Mouse (Mus musculus) liver, postnatal 0 days (tissue): ENCODE data around the gene Ppil2. TPM values are rescaled to one million over a fixed set of nuclear protein-coding genes. Genes with fewer than 3 reads are reported as not detected.

Source experiments
- ATAC-seq: fragments of 200-750 bp; cut with Nextera tagmentation; 2 replicates; pipeline ENCODE4 v1.8.0; 2017; ENCODE audit warnings: mild to moderate bottlenecking, moderate library complexity
- DNase-seq: peaks from one replicate; pipeline ENCODE4 v3.0.0-alpha.2; 2016
- H3K27ac ChIP-seq: fragments of 300-500 bp; sonication (generic); 2 replicates; pipeline ENCODE4 v1.5.1; 2014; ENCODE audit warnings: antibody characterized with exemption, moderate library complexity, mild to moderate bottlenecking, low read depth
- H3K27me3 ChIP-seq: fragments of 300-500 bp; sonication (generic); 2 replicates; pipeline ENCODE4 v1.6.1; 2014; ENCODE audit warnings: low read length, control low read depth, mixed read lengths; ENCODE audit not compliant: insufficient read depth
- H3K36me3 ChIP-seq: fragments of 300-500 bp; sonication (generic); replicated peaks from 2 replicates; pipeline ENCODE4 v1.6.1; 2014; ENCODE audit warnings: mild to moderate bottlenecking, control low read depth, low read length, moderate library complexity, mixed read lengths; ENCODE audit not compliant: insufficient read depth
- H3K4me1 ChIP-seq: fragments of 300-500 bp; sonication (generic); 2 replicates; pipeline ENCODE4 v1.6.1; 2014; ENCODE audit warnings: antibody characterized with exemption, mild to moderate bottlenecking, control low read depth; ENCODE audit not compliant: insufficient read depth
- H3K4me2 ChIP-seq: fragments of 300-500 bp; sonication (generic); 2 replicates; pipeline ENCODE4 v1.6.1; 2014; ENCODE audit warnings: low read depth, mild to moderate bottlenecking, low read length, moderate library complexity, mixed read lengths
- H3K4me3 ChIP-seq: fragments of 300-500 bp; sonication (generic); 2 replicates; pipeline ENCODE4 v1.5.1; 2014; ENCODE audit warnings: low read depth, low read length
- H3K9ac ChIP-seq: fragments of 300-500 bp; sonication (generic); replicated peaks from 2 replicates; pipeline ENCODE4 v1.6.1; 2014; ENCODE audit warnings: mild to moderate bottlenecking, moderate library complexity
- H3K9me3 ChIP-seq: fragments of 300-500 bp; sonication (generic); 2 replicates; pipeline ENCODE4 v1.6.1; 2016; ENCODE audit warnings: mild to moderate bottlenecking, control low read depth, low read length, mixed read lengths
- CTCF ChIP-seq: sonication (generic); IDR thresholded peaks from 2 replicates; pipeline ENCODE4 v1.5.1; 2016; ENCODE audit warnings: antibody characterized with exemption, low read depth
- EP300 ChIP-seq: IDR thresholded peaks from 2 replicates; pipeline ENCODE4 v1.6.1; 2016; ENCODE audit warnings: antibody characterized with exemption, low read depth, mild to moderate bottlenecking
- WGBS: fragments of 180-500 bp; shearing (Covaris S2); extraction: QIAGEN DNeasy Blood & Tissue Kit; methylation state at CpG from one replicate; pipeline ENCODE4 v1.1.7; 2014; ENCODE audit not compliant: insufficient replicate concordance; 5-methylcytosine and 5-hydroxymethylcytosine counted together
- microRNA counts: library from miRNA; unstranded; fragments of <30 nt; microRNA quantifications from one replicate; lab custom pipeline; 2015
- microRNA-seq: library from miRNA; unstranded; fragments of <30 nt; microRNA quantifications from one replicate; pipeline ENCODE4, GENCODE M21; 2016
- polyA plus RNA-seq: library from polyadenylated mRNA; unstranded; fragments of >200 nt; fragmentation: Nextera tagmentation; extraction: Ambion mirVana; gene quantifications from 2 replicates; pipeline ENCODE4 v1.2.1, GENCODE M21; 2015

The Ppil2 gene
- polyA plus RNA-seq, 1 experiment from 2014 or later: 32.6 TPM

DNA sequence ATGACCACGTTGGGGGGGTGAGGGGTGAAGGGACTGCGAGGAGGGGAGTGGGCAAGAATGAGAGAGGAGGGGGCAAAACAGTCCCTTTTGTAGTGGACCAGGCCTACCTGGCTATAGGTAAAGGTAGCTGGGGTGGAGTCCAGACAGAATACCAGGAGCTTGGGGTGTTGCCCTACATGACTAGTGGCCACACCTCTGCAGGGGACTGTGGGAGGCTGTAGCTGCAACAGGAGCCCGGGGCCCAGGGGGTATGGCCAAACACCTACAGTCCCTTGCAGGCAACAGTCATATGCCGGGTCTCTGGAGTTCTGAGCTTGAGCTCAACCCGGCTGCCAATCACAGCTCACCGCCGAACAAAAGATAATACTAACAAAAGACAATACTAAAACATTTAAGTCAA lies 59.0 kb downstream of the Ppil2 start:
- H3K4me1 ChIP-seq: no peaks in the 10 kb centered on the region
- no peak overlapping the region for H3K27ac ChIP-seq
- ATAC-seq (no peak), DNase-seq (no peak)
- no peak overlapping the region for H3K9ac ChIP-seq
- H3K4me2 ChIP-seq: no peak overlapping the region
- WGBS: 71% methylated on average over 7 of the region's 7 CpGs
- H3K36me3 ChIP-seq: peaks cover 17% of the 10 kb centered on the region
- H3K4me3 ChIP-seq: no peak overlapping the region
- no peaks in the 10 kb centered on the region for H3K27me3 ChIP-seq
- no peak for TF ChIP-seq CTCF
- TF ChIP-seq EP300: no peak
- no peaks in the 10 kb centered on the region for H3K9me3 ChIP-seq

DNA sequence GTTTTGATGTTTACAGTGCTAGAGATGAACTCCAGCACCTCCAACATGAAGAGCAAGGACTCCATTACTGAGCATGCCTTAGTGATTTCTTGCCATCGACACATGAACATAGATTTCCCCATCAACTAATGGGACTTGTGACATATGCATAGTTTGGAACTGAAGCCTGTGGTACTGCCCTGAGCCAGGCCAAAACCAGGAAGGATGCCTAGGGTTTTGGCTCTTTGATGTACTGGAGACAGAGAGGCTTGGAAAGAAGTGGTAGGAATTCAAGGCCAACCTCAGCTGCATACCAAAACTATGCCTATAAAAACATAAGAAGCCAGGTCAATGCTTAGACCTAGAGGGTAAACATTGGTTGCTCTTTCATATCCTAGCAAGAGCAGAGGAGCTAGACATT lies 61.2 kb downstream of the Ppil2 start:
- DNase-seq (no peak), ATAC-seq (no peak)
- Histone ChIP-seq H3K27ac (no peak overlapping the region), H3K4me1 (no peaks in the 10 kb centered on the region), H3K9me3 (no peaks in the 10 kb centered on the region), H3K4me3 (no peak overlapping the region), H3K4me2 (no peak overlapping the region), H3K27me3 (no peaks in the 10 kb centered on the region), H3K36me3 (peaks cover 31% of the 10 kb centered on the region), H3K9ac (no peak overlapping the region)
- TF ChIP-seq CTCF (no peak), EP300 (no peak)
- 90% methylated on average over 1 of the region's 1 CpGs for WGBS

- no peak for DNase-seq
- no peak overlapping the region for H3K4me2 ChIP-seq
- no peak overlapping the region for H3K27ac ChIP-seq
- WGBS: 75% methylated on average over 3 of the region's 3 CpGs
- H3K27me3 ChIP-seq: no peaks in the 10 kb centered on the region
- no peak for ATAC-seq
- H3K9ac ChIP-seq: no peak overlapping the region
- H3K9me3 ChIP-seq: no peaks in the 10 kb centered on the region
- TF ChIP-seq CTCF (no peak), EP300 (no peak)
- no peak overlapping the region for H3K4me3 ChIP-seq
- H3K4me1 ChIP-seq: no peaks in the 10 kb centered on the region
- peaks cover 63% of the 10 kb centered on the region for H3K36me3 ChIP-seq
These were observed 65.8 kb downstream of the Ppil2 start for GRCm38 (mm10) chr16:17045287-17045686.

DNA sequence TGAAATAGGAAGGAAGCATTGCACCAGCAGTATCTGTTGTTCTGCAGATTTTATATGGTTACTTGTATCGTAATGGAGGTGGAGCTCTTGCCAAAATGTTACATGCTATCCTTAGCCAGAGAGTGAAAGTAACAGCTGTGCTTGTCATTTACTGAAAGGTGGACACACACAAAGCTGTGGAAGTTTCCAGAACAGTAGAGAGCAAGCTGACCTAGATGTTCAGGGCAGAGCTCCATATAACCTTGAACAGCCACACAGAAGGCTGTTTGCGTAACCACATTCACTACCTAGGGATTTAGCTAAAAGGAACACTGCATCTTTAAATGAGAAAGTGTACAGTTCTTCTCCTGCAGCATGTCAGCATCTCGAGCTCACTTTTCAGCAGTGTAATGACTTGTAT lies 66.7 kb downstream of the Ppil2 start:
- H3K9ac ChIP-seq: no peak overlapping the region
- TF ChIP-seq CTCF (no peak), EP300 (no peak)
- WGBS: 82% methylated on average over 3 of the region's 3 CpGs
- H3K4me2 ChIP-seq: no peak overlapping the region
- no peak overlapping the region for H3K27ac ChIP-seq
- H3K27me3 ChIP-seq: no peaks in the 10 kb centered on the region
- DNase-seq (no peak), ATAC-seq (no peak)
- H3K4me1 ChIP-seq: no peaks in the 10 kb centered on the region
- no peak overlapping the region for H3K4me3 ChIP-seq
- no peaks in the 10 kb centered on the region for H3K9me3 ChIP-seq
- H3K36me3 ChIP-seq: peaks cover 71% of the 10 kb centered on the region

DNA sequence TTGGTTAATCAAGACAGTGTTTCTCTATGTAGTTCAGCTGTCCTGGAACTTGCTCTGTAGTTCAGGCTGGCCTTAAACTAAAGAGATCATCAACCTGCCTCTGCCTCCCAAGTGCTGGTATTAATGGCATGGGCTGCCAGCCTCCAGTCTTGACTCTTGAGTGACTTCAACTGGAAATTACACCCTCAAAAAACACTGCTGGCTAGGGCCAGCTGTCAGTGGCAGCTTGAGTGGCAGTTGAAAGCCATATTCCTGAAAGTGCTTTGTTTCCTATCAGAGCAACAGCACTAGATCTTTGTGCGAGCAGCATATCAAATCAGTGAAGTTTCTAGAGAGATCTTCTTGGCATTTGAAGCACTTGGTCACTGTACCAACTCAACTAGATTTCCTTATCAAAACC lies 69.6 kb downstream of the Ppil2 start:
- H3K4me2 ChIP-seq: no peak overlapping the region
- no peaks in the 10 kb centered on the region for H3K4me1 ChIP-seq
- no peak for TF ChIP-seq EP300
- TF ChIP-seq CTCF: no peak
- H3K4me3 ChIP-seq: no peak overlapping the region
- DNase-seq (no peak), ATAC-seq (no peak)
- no peak overlapping the region for H3K27ac ChIP-seq
- H3K36me3 ChIP-seq: peaks cover 77% of the 10 kb centered on the region
- H3K27me3 ChIP-seq: no peaks in the 10 kb centered on the region
- no peak overlapping the region for H3K9ac ChIP-seq
- no peaks in the 10 kb centered on the region for H3K9me3 ChIP-seq
- 98% methylated on average over 1 of the region's 1 CpGs for WGBS

DNA sequence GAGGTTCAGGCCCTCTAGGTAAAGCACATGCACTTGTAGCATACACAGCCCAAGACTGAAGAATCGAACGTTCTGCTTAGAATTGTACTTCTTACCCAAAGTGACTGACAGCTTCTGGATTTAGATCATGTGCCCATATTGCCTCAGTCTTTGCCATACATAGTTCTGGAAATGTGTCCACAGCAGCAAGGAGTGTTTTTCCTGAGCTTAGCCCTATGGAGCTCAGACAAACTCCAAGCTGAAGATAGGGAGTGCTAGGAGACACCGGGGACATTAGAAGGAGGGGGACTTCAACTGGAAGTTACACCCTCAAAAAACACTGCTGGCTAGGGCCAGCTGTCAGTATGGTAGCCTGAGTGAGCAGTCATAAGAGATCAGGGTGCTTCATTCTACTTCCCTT lies 70.3 kb downstream of the Ppil2 start:
- no peak for ATAC-seq
- 92% methylated on average over 3 of the region's 3 CpGs for WGBS

More for the DNA sequence above, 70.3 kb downstream of the Ppil2 start:
- H3K9ac ChIP-seq: no peak overlapping the region
- no peaks in the 10 kb centered on the region for H3K27me3 ChIP-seq
- H3K4me3 ChIP-seq: no peak overlapping the region
- H3K36me3 ChIP-seq: peaks cover 77% of the 10 kb centered on the region
- no peak for DNase-seq
- TF ChIP-seq EP300 (no peak), CTCF (no peak)
- H3K4me1 ChIP-seq: no peaks in the 10 kb centered on the region
- no peaks in the 10 kb centered on the region for H3K9me3 ChIP-seq
- no peak overlapping the region for H3K4me2 ChIP-seq
- no peak overlapping the region for H3K27ac ChIP-seq

MicroRNAs within 50 kb of the gene (microRNA counts, 519-probe panel; counts per million panel counts)
- microRNA mmu-miR-130b (lab: Ali Mortazavi, UCI): 5,295 counts per million, percentile 61 among the panel's probes with 10 or more counts
- microRNA mmu-miR-301b (lab: Ali Mortazavi, UCI): not detected

Small RNAs within 50 kb of the gene (microRNA-seq; reads per million reads assigned to microRNA genes)
- gene Mir130b (2,394 reads per million, percentile 81 among the genes with 10 or more reads in this experiment), gene Mir301b (34.0 reads per million, percentile 32 among the genes with 10 or more reads in this experiment)

Other genes with a start within 250 kb of the Ppil2 start
- gene Igll1, start 247.3 kb downstream of the Ppil2 start, polyA plus RNA-seq: 18.2 and 18.9 TPM in 2 replicates
- 17.1 and 17.8 TPM in 2 replicates for gene Top3b, start 240.5 kb downstream of the Ppil2 start, polyA plus RNA-seq
- gene Vpreb1, start 240.4 kb downstream of the Ppil2 start, polyA plus RNA-seq: 13.6 and 14.9 TPM in 2 replicates
- gene Ppm1f, start 214.8 kb downstream of the Ppil2 start, polyA plus RNA-seq: 3.3 and 4.5 TPM in 2 replicates
- 56.3 and 56.8 TPM in 2 replicates for gene Mapk1, start 127.9 kb downstream of the Ppil2 start, polyA plus RNA-seq
- gene Ypel1, start 41.6 kb downstream of the Ppil2 start, polyA plus RNA-seq: 0.92 and 1.2 TPM in 2 replicates
- gene 2610318N02Rik, start 13.9 kb upstream of the Ppil2 start, polyA plus RNA-seq: 4.6 and 5.2 TPM in 2 replicates
- 25.8 and 27.1 TPM in 2 replicates for gene Sdf2l1, start 21.1 kb upstream of the Ppil2 start, polyA plus RNA-seq
- gene Ydjc, start 33.4 kb upstream of the Ppil2 start, polyA plus RNA-seq: 2.3 and 3.4 TPM in 2 replicates
- gene Ccdc116, start 36.0 kb upstream of the Ppil2 start, polyA plus RNA-seq: 0.12 and 0.13 TPM in 2 replicates
- gene Ube2l3, start 91.4 kb upstream of the Ppil2 start, polyA plus RNA-seq: 147 and 149 TPM in 2 replicates
- gene Rimbp3, start 97.3 kb upstream of the Ppil2 start, polyA plus RNA-seq: 0.02 TPM in 1 of 2 replicates, not detected in the other
- gene Hic2, start 122.3 kb upstream of the Ppil2 start, polyA plus RNA-seq: 1.4 and 1.6 TPM in 2 replicates
- 1.6 and 2.7 TPM in 2 replicates for gene Tmem191c, start 164.8 kb upstream of the Ppil2 start, polyA plus RNA-seq
- gene Serpind1, start 220.1 kb upstream of the Ppil2 start, polyA plus RNA-seq: 306 and 316 TPM in 2 replicates